Mouse (Mus musculus): Measurements from ENCODE around the gene Olfr655.
A peak's percentile ranks its signal among the peaks of the same experiment; 100 is the strongest.

GRCm38 (mm10) chr7:104646841-104647482 lies 45.4 kb upstream of the Olfr655 start, which contains the start of gene Olfr658:
- TF ChIP-seq EP300 (optimal IDR thresholded peaks at IDR 0.05) (no peak), CTCF (IDR thresholded peaks at IDR 0.05; ENCODE audit: low read depth) (peak; percentile 69)

Data from stomach, postnatal 0 days (tissue).